7 mouse cellular contexts compared by ENCODE assay signal in the genomic region with DNA sequence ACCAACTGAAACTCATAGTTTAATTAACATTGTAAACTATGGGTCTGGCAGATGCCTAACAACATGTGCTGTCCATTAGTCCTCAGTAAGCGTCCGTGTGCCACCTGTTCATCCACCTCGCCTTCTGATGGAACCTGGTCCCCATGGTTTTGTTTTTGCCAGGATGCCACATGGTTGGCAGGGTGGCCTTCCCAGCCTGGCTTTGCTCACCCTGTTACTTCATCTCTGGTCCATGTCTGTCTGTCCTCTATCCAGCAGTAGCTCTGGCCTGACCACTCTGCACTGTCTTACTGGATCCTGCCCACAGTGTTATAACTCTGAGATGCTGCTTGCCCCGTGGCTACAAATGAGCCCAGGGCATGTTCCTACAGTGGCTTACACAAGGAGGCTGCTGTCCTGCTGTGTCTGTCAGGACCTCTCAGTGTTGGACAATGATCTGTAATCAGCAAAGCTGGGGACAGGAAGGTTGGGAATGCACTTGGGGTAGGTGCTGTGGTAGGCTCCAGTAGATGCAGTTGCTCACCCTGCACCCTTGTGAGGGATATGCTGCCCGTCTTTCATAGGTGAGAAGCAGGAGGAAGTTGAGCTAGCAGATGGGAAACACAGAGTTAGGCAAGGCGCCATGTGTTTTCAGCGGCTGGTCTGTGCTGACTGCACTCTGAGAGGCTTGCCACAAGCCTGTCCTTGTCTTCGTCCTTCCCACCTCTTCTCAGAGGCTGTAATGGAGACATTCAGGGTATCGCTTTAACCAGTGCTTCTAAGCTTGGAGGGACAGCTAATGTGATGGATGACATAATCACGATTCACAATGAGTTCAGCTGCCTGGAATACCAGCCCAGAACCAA.
A peak's percentile ranks its signal among the peaks of the same experiment; 100 is the strongest.
DNase-seq lines count a peak whose midpoint lies in the region; ATAC-seq and TF ChIP-seq lines count a peak whose summit lies in the region.

No protein-coding gene starts in this region.

- TF ChIP-seq EP300 in MEL (IDR thresholded peaks at IDR 0.05; ENCODE audit: low read depth in 1 of 2, low read length in 2 of 2): no peak

- peaks cover 0 to 4% of the 10 kb centered on the region in 2 experiments; a peak in 1 of 4 replicates for H3K4me1 ChIP-seq in MEL (ENCODE audit: control insufficient read depth in 1 of 2, insufficient read depth in 2 of 2, low read length in 2 of 2)
- peaks cover 39% of the 10 kb centered on the region for H3K4me1 ChIP-seq in hindbrain, embryonic 12.5 days
- no peaks in the 10 kb centered on the region for H3K4me1 ChIP-seq in liver, embryonic 11.5 days (replicated peaks; ENCODE audit: control insufficient read depth, insufficient read depth, low read length)

- no peak for TF ChIP-seq POLR2A in MEL (IDR thresholded peaks at IDR 0.05; ENCODE audit: control insufficient read depth in 1 of 2, insufficient read depth in 1 of 2, low read depth in 1 of 2, low read length in 2 of 2, poor library complexity in 1 of 2)

- DNase-seq in MEL (ENCODE audit: low read depth, low spot score): peak; percentile 14
- peak; percentile 78 to 80 for DNase-seq in cerebellum, adult 18-20 months
- no peak for DNase-seq in urinary bladder, adult 18-20 months (ENCODE audit: low spot score in 2 of 2)
- no peak for DNase-seq in liver, embryonic 11.5 days (ENCODE audit: low spot score)
- no peak for DNase-seq in urinary bladder, postnatal 36 days (ENCODE audit: low spot score in 2 of 2)

- no peaks in the 10 kb centered on the region for H3K9me3 ChIP-seq in MEL (replicated peaks; ENCODE audit: insufficient read depth, low read length)
- H3K9me3 ChIP-seq in hindbrain, embryonic 12.5 days (replicated peaks): no peaks in the 10 kb centered on the region
- no peaks in the 10 kb centered on the region for H3K9me3 ChIP-seq in liver, embryonic 11.5 days (ENCODE audit: control insufficient read depth, low read length)

- H3K79me2 ChIP-seq in MEL (ENCODE audit: control insufficient read depth, insufficient read depth, low read length, poor library complexity): no peaks in the 10 kb centered on the region

- H3K27me3 ChIP-seq in MEL (ENCODE audit: control insufficient read depth in 1 of 2, insufficient read depth in 2 of 2, low read length in 2 of 2): no peaks in the 10 kb centered on the region
- no peaks in the 10 kb centered on the region for H3K27me3 ChIP-seq in hindbrain, embryonic 12.5 days
- no peaks in the 10 kb centered on the region for H3K27me3 ChIP-seq in liver, embryonic 11.5 days (replicated peaks; ENCODE audit: control insufficient read depth, insufficient read depth, low read length)

- ATAC-seq in hindbrain, embryonic 12.5 days (ENCODE audit: low FRiP score): peak; percentile 24; the same call in 1 of the 2 replicates
- peak; percentile 55 for ATAC-seq in megakaryocyte progenitor cell, adult 5-6 weeks (replicated peaks; ENCODE audit: poor library complexity)
- ATAC-seq in liver, embryonic 11.5 days (replicated peaks; ENCODE audit: low FRiP score): no peak

- no peak overlapping the region for H3K27ac ChIP-seq in MEL (ENCODE audit: control insufficient read depth, low read depth, low read length)
- peak overlapping the region; percentile 57; the same call in 1 of the 2 replicates for H3K27ac ChIP-seq in hindbrain, embryonic 12.5 days
- H3K27ac ChIP-seq in liver, embryonic 11.5 days (ENCODE audit: low read depth, low read length): no peak overlapping the region

- no peak overlapping the region for H3K4me2 ChIP-seq in hindbrain, embryonic 12.5 days (replicated peaks)
- H3K4me2 ChIP-seq in liver, embryonic 11.5 days: no peak overlapping the region

- H3K36me3 ChIP-seq in MEL (ENCODE audit: control insufficient read depth in 1 of 2, insufficient read depth in 2 of 2, low read length in 2 of 2): no peaks in the 10 kb centered on the region
- H3K36me3 ChIP-seq in hindbrain, embryonic 12.5 days: no peaks in the 10 kb centered on the region
- no peaks in the 10 kb centered on the region for H3K36me3 ChIP-seq in liver, embryonic 11.5 days (ENCODE audit: control insufficient read depth, insufficient read depth, low read length)

- TF ChIP-seq RAD21 in MEL (IDR thresholded peaks at IDR 0.05; ENCODE audit: low read depth, low read length): no peak

- TF ChIP-seq CTCF in MEL (IDR thresholded peaks at IDR 0.05 in 2 of 3, conservative IDR thresholded peaks at IDR 0.05 in 1 of 3; ENCODE audit: control insufficient read depth in 1 of 3, insufficient read depth in 1 of 3, low read depth in 2 of 3, low read length in 3 of 3, poor library complexity in 1 of 3, severe bottlenecking in 1 of 3): no peak

- 65% methylated on average over 10 of the region's 10 CpGs for WGBS in hindbrain, embryonic 12.5 days
- 77% methylated on average over 10 of the region's 10 CpGs for WGBS in liver, embryonic 11.5 days

- H3K4me3 ChIP-seq in MEL (ENCODE audit: control insufficient read depth in 1 of 2, insufficient read depth in 1 of 2, low read depth in 2 of 2, low read length in 2 of 2): no peak overlapping the region
- H3K4me3 ChIP-seq in hindbrain, embryonic 12.5 days: no peak overlapping the region
- no peak overlapping the region for H3K4me3 ChIP-seq in liver, embryonic 11.5 days (ENCODE audit: low read depth, low read length)

- no peak overlapping the region for H3K9ac ChIP-seq in MEL (ENCODE audit: control insufficient read depth, low read depth, low read length, poor library complexity, severe bottlenecking)
- H3K9ac ChIP-seq in hindbrain, embryonic 12.5 days: no peak overlapping the region
- no peak overlapping the region for H3K9ac ChIP-seq in liver, embryonic 11.5 days (ENCODE audit: low read depth, low read length)

TF ChIP-seq in MEL, 35 proteins besides CTCF, POLR2A, EP300 and RAD21:
- TF ChIP-seq GABPA (IDR thresholded peaks at IDR 0.05; ENCODE audit: low read depth, low read length) (no peak), TCF12 (IDR thresholded peaks at IDR 0.05; ENCODE audit: low read depth, low read length) (no peak), CHD2 (IDR thresholded peaks at IDR 0.05; ENCODE audit: low read length) (no peak), MYB (IDR thresholded peaks at IDR 0.05; ENCODE audit: low read depth, low read length) (no peak), USF1 (IDR thresholded peaks at IDR 0.05; ENCODE audit: low read depth, low read length) (no peak), HCFC1 (IDR thresholded peaks at IDR 0.05; ENCODE audit: low read depth, low read length) (no peak), BHLHE40 (IDR thresholded peaks at IDR 0.05; ENCODE audit: borderline replicate concordance, low read depth, low read length) (no peak), SMC3 (IDR thresholded peaks at IDR 0.05; ENCODE audit: low read depth, low read length) (no peak), ZMIZ1 (IDR thresholded peaks at IDR 0.05; ENCODE audit: low read depth, low read length) (no peak), ZKSCAN1 (IDR thresholded peaks at IDR 0.05; ENCODE audit: low read depth, low read length) (no peak), POLR2AphosphoS5 (IDR thresholded peaks at IDR 0.05; ENCODE audit: borderline replicate concordance, low read depth, low read length) (no peak), MEF2A (IDR thresholded peaks at IDR 0.05; ENCODE audit: extremely low read depth, insufficient replicate concordance, low read depth, low read length, poor library complexity, severe bottlenecking) (no peak)

Comparison
In these comparisons a context has a peak if more than half of its experiments do, and no peak if none do; other contexts are left out.
1. DNase-seq: peak in MEL (single experiment) and cerebellum, adult 18-20 months (2 of 2); none in urinary bladder, adult 18-20 months (0 of 2), liver, embryonic 11.5 days (single experiment) and urinary bladder, postnatal 36 days (0 of 2).